Mouse (Mus musculus) hindbrain, embryonic 14.5 days (tissue): Measurements from ENCODE around the gene Stk17b. TPM values are rescaled to one million over a fixed set of nuclear protein-coding genes. Genes with fewer than 3 reads are reported as not detected.
A peak's percentile ranks its signal among the peaks of the same experiment; 100 is the strongest.
"Not testable (repeated sequence)": the region's sequence is repeated elsewhere in the genome, so short reads cannot be mapped to it uniquely, and the experiment has no call there.

Experiments
- ATAC-seq: fragments of 200-750 bp; cut with Nextera tagmentation; 2 replicates; pipeline ENCODE4 v1.8.0; 2017; ENCODE audit warnings: moderate number of reproducible peaks, mild to moderate bottlenecking, moderate TSS enrichment, moderate library complexity; ENCODE audit not compliant: low FRiP score
- DNase-seq: peaks from one replicate; pipeline ENCODE4 v3.0.0-alpha.2; 2015; ENCODE audit warnings: low spot score
- H3K27ac ChIP-seq: fragments of 300-500 bp; sonication (generic); 2 replicates; pipeline ENCODE4 v1.5.1; 2014; ENCODE audit warnings: mild to moderate bottlenecking, moderate library complexity
- H3K27me3 ChIP-seq: fragments of 300-500 bp; sonication (generic); 2 replicates; pipeline ENCODE4 v1.6.1; 2014; ENCODE audit warnings: mild to moderate bottlenecking, low read length, mixed read lengths; ENCODE audit not compliant: control insufficient read depth, insufficient read depth
- H3K36me3 ChIP-seq: fragments of 300-500 bp; sonication (generic); replicated peaks from 2 replicates; pipeline ENCODE4 v1.6.1; 2014; ENCODE audit not compliant: control insufficient read depth, insufficient read depth
- H3K4me1 ChIP-seq: fragments of 300-500 bp; sonication (generic); replicated peaks from 2 replicates; pipeline ENCODE4 v1.6.1; 2014; ENCODE audit warnings: antibody characterized with exemption, low read length, mixed read lengths; ENCODE audit not compliant: control insufficient read depth, insufficient read depth
- H3K4me2 ChIP-seq: fragments of 300-500 bp; sonication (generic); replicated peaks from 2 replicates; pipeline ENCODE4 v1.6.1; 2014; ENCODE audit warnings: mild to moderate bottlenecking, moderate library complexity
- H3K4me3 ChIP-seq: fragments of 300-500 bp; sonication (generic); replicated peaks from 2 replicates; pipeline ENCODE4 v1.5.1; 2014; ENCODE audit warnings: mild to moderate bottlenecking, low read length
- H3K9ac ChIP-seq: fragments of 300-500 bp; sonication (generic); 2 replicates; pipeline ENCODE4 v1.6.1; 2014
- H3K9me3 ChIP-seq: fragments of 300-500 bp; sonication (generic); 2 replicates; pipeline ENCODE4 v1.6.1; 2016; ENCODE audit warnings: low read length; ENCODE audit not compliant: control insufficient read depth
- WGBS: fragments of 180-500 bp; shearing (Covaris S2); extraction: QIAGEN DNeasy Blood & Tissue Kit; methylation state at CpG from one replicate; pipeline ENCODE4 v1.1.7; 2014; 5-methylcytosine and 5-hydroxymethylcytosine counted together
- polyA plus RNA-seq: library from polyadenylated mRNA; unstranded; fragments of >200 nt; fragmentation: Nextera tagmentation; extraction: Ambion mirVana; gene quantifications from 2 replicates; pipeline ENCODE4 v1.2.1, GENCODE M21; 2014

Gene Stk17b
- polyA plus RNA-seq, 1 experiment from 2014 or later: 5.6 TPM

- H3K4me2 ChIP-seq: no peak overlapping the region
- no peaks in the 10 kb centered on the region for H3K27me3 ChIP-seq
- H3K4me3 ChIP-seq: no peak overlapping the region
- DNase-seq (no peak), ATAC-seq (no peak)
- 87% methylated on average over 1 of the region's 1 CpGs for WGBS
- H3K9me3 ChIP-seq: no peaks in the 10 kb centered on the region
- H3K27ac ChIP-seq: no peak overlapping the region
- H3K4me1 ChIP-seq: no peaks in the 10 kb centered on the region
- H3K9ac ChIP-seq: no peak overlapping the region
- no peaks in the 10 kb centered on the region for H3K36me3 ChIP-seq
Measured at GRCm38 (mm10) chr1:53715966-53716515, 69.0 kb downstream of the Stk17b start.

- no peak overlapping the region for H3K27ac ChIP-seq
- no peaks in the 10 kb centered on the region for H3K27me3 ChIP-seq
- H3K4me1 ChIP-seq: no peaks in the 10 kb centered on the region
- no peaks in the 10 kb centered on the region for H3K36me3 ChIP-seq
- WGBS: 5% methylated on average over 4 of the region's 4 CpGs
- H3K9me3 ChIP-seq: no peaks in the 10 kb centered on the region
- no peak overlapping the region for H3K4me2 ChIP-seq
- ATAC-seq: no peak
- DNase-seq: peak; percentile 91
- no peak overlapping the region for H3K4me3 ChIP-seq
- no peak overlapping the region for H3K9ac ChIP-seq
Measured at GRCm38 (mm10) chr1:53715446-53715845, 69.6 kb downstream of the Stk17b start.

- H3K36me3 ChIP-seq, H3K4me1 ChIP-seq, H3K4me2 ChIP-seq, H3K27ac ChIP-seq, DNase-seq, H3K9me3 ChIP-seq, H3K9ac ChIP-seq, H3K27me3 ChIP-seq, H3K4me3 ChIP-seq: not testable (repeated sequence)
- WGBS: 44% methylated on average over 2 of the region's 3 CpGs
- peak; percentile 70 for ATAC-seq
Measured at GRCm38 (mm10) chr1:53713383-53713782, 71.6 kb downstream of the Stk17b start.

GRCm38 (mm10) chr1:53711069-53711468 lies 74.0 kb downstream of the Stk17b start:
- no peak overlapping the region for H3K27ac ChIP-seq
- H3K36me3 ChIP-seq: no peaks in the 10 kb centered on the region
- H3K4me1 ChIP-seq: 0 out of 2 replicates have a peak, but pooled peaks cover 10% of the 10 kb centered on the region
- H3K27me3 ChIP-seq: no peaks in the 10 kb centered on the region
- no peak overlapping the region for H3K4me3 ChIP-seq
- DNase-seq: no peak
- ATAC-seq: no peak
- no peak overlapping the region for H3K9ac ChIP-seq
- 89% methylated on average over 9 of the region's 9 CpGs for WGBS
- H3K9me3 ChIP-seq: no peaks in the 10 kb centered on the region
- no peak overlapping the region for H3K4me2 ChIP-seq

- Histone ChIP-seq H3K27ac (0 out of 2 replicates have a peak overlapping the region, but pooled peaks have one; percentile 43), H3K4me1 (0 out of 2 replicates have a peak, but pooled peaks cover 12% of the 10 kb centered on the region), H3K4me2 (peak overlapping the region; percentile 29)
- DNase-seq (peak; percentile 26), ATAC-seq (peak; percentile 55)
- not testable (repeated sequence) for H3K9me3 ChIP-seq, H3K9ac ChIP-seq, H3K4me3 ChIP-seq, H3K36me3 ChIP-seq, H3K27me3 ChIP-seq
- 52% methylated on average over 5 of the region's 5 CpGs for WGBS
Measured at GRCm38 (mm10) chr1:53709602-53710001, 75.4 kb downstream of the Stk17b start.

GRCm38 (mm10) chr1:53706431-53707361 lies 78.3 kb downstream of the Stk17b start, which contains the start of gene Dnah7a:
Gene Dnah7a (minus strand): TSS chr1:53706784.
- peak; percentile 86 for ATAC-seq
- H3K27ac ChIP-seq: peak within 1 kb of the TSS; percentile 75
- no peaks in the 10 kb centered on the region for H3K27me3 ChIP-seq
- H3K4me3 ChIP-seq: peak within 1 kb of the TSS; percentile 47
- H3K36me3 ChIP-seq: no peaks in the 10 kb centered on the region
- H3K4me2 ChIP-seq: peak within 1 kb of the TSS; percentile 64
- H3K4me1 ChIP-seq: 0 out of 2 replicates have a peak, but pooled peaks cover 12% of the 10 kb centered on the region
- peak within 1 kb of the TSS; percentile 55 for H3K9ac ChIP-seq
- WGBS: 14% methylated on average over 42 of the region's 42 CpGs
- no peaks in the 10 kb centered on the region for H3K9me3 ChIP-seq
- peak; percentile 77 for DNase-seq

Other genes starting within 250 kb of the Stk17b start
- gene Dnah7a, start 78.4 kb downstream of the Stk17b start, polyA plus RNA-seq: 9.9 and 10.4 TPM in 2 replicates